Mouse (Mus musculus): Measurements from ENCODE around the gene Cage1.

The Cage1 gene

DNA sequence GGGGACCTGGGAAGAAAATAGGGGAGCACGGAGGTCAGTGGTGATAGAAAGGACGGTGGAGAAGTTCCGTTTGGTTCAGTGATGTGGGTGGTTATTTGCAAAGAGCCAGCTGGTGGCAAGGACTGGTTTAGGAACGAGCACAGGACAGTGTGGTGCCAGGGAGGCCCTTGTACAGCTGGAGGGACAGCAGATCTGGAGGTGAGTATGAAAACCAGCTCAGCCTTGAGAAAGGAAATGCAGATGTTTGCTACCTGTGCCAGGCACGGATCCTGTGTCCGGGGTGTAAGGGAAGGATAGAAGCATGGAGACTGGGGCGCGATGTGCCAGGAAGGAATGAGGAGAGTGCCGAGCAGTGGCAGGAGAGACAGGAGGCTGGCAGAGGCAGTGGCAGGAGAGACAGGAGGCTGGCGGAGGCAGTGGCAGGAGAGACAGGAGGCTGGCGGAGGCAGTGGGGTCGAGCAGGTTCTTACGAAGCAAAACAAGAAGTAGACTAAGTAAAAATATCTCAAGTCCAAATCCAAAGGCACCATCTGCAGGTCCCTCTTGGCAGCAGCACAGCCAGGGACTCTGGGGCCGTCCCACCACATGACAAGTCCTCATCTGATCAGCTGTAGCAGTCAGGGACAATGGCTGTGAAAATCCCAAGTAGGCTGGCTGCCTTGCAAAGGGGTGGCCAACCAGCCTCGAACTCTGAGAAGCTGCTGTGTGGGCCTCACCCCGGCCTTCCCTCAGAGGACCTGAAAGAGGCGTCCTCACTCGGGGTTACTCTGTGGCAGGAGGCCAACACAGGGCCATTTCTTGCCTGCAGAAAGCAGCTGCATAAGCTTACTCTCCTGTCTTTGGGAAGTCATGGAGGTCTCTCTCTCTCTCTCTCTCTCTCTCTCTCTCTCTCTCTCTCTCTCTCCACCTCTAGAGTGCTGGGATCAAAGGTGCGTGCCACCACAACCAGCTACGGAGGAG, 72.5 kb downstream of the Cage1 start:
- DNase-seq, result peak; percentile 27

DNA sequence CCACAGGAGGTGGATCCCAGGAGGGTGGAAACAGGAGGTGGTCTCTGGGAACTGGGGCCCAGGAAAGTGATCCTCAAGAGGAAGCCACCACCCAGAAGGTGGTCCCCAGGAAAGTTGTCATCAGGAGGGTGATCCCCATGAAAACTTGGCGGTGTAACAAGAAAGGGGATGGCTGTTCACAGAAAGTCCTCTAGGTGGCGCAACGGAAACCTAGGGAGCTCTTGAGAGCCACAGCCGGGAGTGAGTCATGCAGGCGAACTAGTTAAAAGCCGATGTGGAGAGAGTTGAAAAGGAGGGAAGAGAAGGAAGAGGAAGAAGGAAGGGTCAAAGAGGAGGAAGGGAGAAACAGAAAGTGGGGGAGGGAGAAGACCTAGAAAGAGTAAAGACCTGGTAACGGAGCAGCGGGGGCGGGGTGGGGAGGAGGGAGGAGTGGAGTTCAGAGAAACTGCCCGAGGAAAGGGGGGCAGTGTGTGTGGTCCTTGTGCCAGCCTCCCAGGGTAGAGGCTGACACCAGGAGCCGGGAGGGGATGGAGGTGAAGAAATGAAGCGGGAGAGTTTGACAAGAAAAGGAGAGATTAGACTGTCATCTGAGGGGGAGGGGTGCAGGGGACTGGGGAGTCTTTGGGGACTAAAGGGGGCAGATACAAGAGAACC, 73.4 kb downstream of the Cage1 start:
- DNase-seq, result peak; percentile 93

DNA sequence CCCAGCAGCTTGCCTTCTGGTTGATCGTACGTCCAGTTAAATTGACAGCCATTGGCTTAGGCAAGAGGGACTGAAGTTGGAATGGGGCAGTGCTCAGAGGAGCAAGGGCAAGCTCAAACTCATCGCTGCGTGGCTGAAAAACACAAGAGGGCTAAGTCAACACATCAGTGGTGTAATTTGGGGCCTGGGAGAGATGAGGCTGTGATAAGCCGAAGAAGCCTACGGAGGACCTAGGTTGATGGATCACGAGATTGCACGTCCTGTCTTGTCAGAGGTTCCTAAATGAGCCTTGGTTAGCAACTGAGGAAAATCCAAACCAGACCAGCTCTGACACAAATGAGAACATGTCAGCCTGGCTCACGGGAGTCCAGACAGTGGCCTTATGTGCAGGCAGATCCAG, 74.3 kb downstream of the Cage1 start:
- no peak for DNase-seq

DNA sequence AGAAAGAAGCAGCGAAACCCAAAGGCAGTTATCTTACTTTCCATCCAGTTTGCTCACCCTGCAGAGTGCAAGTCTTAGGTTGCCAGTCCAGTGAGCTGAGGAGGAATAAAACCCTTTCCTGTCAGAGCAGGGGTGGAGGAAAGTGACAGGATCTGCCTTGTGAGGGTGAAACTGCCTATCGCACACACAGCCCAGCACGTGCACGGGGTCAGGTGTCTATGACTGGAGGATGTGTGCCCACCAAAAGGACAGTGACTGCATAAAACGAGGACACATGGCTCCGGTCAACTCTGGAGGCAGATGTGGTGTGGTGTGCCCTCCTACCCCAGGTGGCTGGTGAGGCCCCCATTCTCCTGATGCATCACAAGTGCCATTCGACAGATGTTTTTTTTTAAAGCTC, 76.9 kb downstream of the Cage1 start:
- no peak for DNase-seq

DNA sequence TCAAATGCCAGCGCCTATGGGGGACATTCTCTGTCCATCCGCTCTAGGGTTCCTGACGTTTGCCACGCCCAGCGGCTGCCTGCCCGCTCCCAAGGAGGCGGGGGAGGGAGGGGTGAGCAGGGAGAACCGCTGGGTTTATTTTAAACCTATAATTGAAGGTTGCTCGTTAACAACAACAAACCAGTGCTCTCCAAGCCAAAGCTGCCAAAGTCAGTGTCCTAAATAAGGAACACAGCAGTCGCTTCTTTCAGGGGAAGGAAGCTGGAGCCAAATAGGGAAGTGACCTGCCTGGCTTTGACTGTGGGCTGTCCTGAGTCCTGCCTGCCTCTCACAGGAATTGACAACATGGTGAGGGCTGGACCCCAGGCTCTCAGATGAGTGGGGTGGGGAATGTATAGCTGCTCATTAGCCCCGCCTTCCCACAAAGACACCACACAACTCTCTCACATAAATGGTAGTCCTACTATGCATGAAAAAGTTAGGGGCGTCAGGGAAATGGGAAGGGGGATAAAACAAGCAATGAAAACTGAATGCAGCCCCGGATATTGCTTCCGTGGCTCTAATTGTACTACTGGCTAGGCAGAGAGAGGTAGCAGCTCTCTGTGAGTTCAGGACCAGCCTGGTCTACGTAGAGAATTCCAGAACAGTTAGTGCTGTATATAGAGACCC, 77.5 kb downstream of the Cage1 start:
- no peak for DNase-seq

DNA sequence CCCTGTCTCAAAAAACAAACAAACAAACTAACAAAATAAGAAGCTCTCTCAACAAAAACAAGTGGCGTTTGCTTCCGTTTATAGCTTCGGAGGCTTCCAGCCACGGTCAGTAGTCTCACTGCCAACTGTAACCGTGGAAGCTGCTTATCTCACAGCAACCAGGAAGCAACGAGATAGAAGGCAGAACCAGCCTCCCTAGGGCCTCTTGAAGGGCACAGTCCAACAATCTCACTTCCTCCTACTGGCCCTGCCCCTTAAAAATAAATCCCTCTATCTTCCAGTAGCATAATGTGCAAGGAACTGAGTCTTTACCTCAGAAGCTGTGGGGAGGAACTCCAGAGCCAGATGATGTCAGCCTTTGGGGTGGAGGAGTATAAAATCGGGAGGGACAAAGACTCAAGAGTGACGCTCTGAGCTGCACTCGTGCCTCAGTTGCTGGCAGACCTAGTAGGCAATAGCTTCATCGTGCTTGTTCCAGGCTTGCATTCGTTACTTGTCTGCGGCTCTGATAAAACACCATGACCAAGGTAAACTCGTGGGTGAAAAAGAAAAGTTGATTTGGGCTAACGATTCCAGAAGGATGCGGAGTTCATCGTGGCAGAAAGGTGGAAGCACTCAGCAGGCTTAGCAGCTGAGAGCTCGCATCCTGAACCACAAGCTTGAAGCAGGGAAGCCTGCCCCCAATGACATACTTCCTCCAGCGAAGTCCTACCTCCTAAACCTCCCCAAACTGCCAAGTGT, 78.2 kb downstream of the Cage1 start:
- DNase-seq, result no peak
